Mouse (Mus musculus) myocyte (in vitro differentiated cells): ENCODE results near the gene Tmem117.

Source experiments
- MYOG ChIP-seq, 3 experiments: IDR thresholded peaks; one replicate each; pipeline ENCODE4 v1.6.1; 2011; ENCODE audit warnings: control low read depth in 2 of 3, low read depth in 2 of 3, mild to moderate bottlenecking in 2 of 3; ENCODE audit not compliant: insufficient read length in 2 of 3, control insufficient read depth in 1 of 3, insufficient read depth in 1 of 3
- POLR2A ChIP-seq: IDR thresholded peaks from one replicate; pipeline ENCODE4 v1.6.1; 2011; ENCODE audit warnings: low read depth, mild to moderate bottlenecking, control low read depth, moderate library complexity; ENCODE audit not compliant: insufficient read length
- TCF12 ChIP-seq: IDR thresholded peaks from one replicate; pipeline ENCODE4 v1.6.1; 2011; ENCODE audit warnings: mild to moderate bottlenecking, control low read depth; ENCODE audit not compliant: poor library complexity, insufficient read depth, severe bottlenecking
- TCF3 ChIP-seq: IDR thresholded peaks from one replicate; pipeline ENCODE4 v1.6.1; 2011; ENCODE audit warnings: low read depth, control low read depth; ENCODE audit not compliant: insufficient read length
- USF1 ChIP-seq: IDR thresholded peaks from one replicate; pipeline ENCODE4 v1.6.1; 2011; ENCODE audit warnings: low read depth, mild to moderate bottlenecking, control low read depth, moderate library complexity

DNA sequence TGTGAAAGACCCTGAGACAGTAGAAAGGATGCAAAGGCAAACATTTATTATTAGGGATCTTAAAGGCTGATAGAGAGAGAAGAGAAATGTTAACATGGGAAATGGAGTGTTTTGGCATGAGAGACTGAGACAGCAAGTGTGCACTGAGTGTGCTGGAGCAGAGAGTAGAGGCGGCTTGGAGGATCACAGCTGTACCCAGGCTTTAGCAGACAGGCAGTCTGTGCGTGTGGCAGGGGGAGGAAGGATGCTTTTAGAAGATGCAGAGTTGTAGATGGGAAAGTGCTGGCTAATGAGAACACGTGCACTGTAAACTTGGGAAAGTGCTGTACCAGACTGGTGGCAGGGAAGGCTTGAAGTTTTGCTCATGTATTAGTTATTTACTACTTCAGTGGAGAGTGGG, 301.7 kb downstream of the Tmem117 start:
- TF ChIP-seq POLR2A = no peak
- TF ChIP-seq USF1 = no peak
- no peak for TF ChIP-seq MYOG (IDR thresholded peaks at IDR 0.05; ENCODE audit: control insufficient read depth in 1 of 3, insufficient read depth in 1 of 3, insufficient read length in 2 of 3, low read depth in 2 of 3)
- TF ChIP-seq TCF3 = no peak
- TF ChIP-seq TCF12 = no peak
